Comparison of ENCODE assay signal across 8 mouse cellular contexts in genomic region chr17:65737622-65738021, GRCm38 (mm10). TPM values are rescaled to one million over a fixed set of nuclear protein-coding genes. Genes with fewer than 3 reads are reported as not detected.
A peak's percentile ranks its signal among the peaks of the same experiment; 100 is the strongest.
DNase-seq lines count a peak whose midpoint lies in the region; ATAC-seq and TF ChIP-seq lines count a peak whose summit lies in the region.

No protein-coding gene starts in this region.

- 82% methylated on average over 6 of the region's 6 CpGs for WGBS in lung, embryonic 14.5 days
- 87% methylated on average over 6 of the region's 6 CpGs for WGBS in cerebellum, adult 2 months

- H3K9ac ChIP-seq in MEL (ENCODE audit: control insufficient read depth, low read depth, low read length, poor library complexity, severe bottlenecking) = no peak overlapping the region
- H3K9ac ChIP-seq in lung, embryonic 14.5 days = no peak overlapping the region

- TF ChIP-seq RAD21 in MEL (IDR thresholded peaks at IDR 0.05; ENCODE audit: low read depth, low read length) = no peak

- H3K9me3 ChIP-seq in MEL (replicated peaks; ENCODE audit: insufficient read depth, low read length) = no peaks in the 10 kb centered on the region
- no peaks in the 10 kb centered on the region for H3K9me3 ChIP-seq in lung, embryonic 14.5 days (ENCODE audit: low read depth, low read length)

- H3K4me3 ChIP-seq in MEL (ENCODE audit: control insufficient read depth in 1 of 2, insufficient read depth in 1 of 2, low read depth in 2 of 2, low read length in 2 of 2) = no peak overlapping the region
- no peak overlapping the region for H3K4me3 ChIP-seq in lung, embryonic 14.5 days (ENCODE audit: low read depth, low read length)
- no peak overlapping the region for H3K4me3 ChIP-seq in cerebellum, adult 2 months (replicated peaks; ENCODE audit: insufficient read depth, low read depth, low read length)

- no peak overlapping the region for H3K4me2 ChIP-seq in lung, embryonic 14.5 days

- peak; percentile 47 to 51; a peak in 2 of 4 replicates for ATAC-seq in hematopoietic stem cell, adult 5-6 weeks (replicated peaks in 1 of 2; ENCODE audit: insufficient read depth in 1 of 2, low FRiP score in 2 of 2, low TSS enrichment in 1 of 2, low read depth in 1 of 2, poor library complexity in 2 of 2, severe bottlenecking in 2 of 2)
- ATAC-seq in lung, embryonic 14.5 days (ENCODE audit: insufficient read depth) = no peak

- TF ChIP-seq POLR2A in MEL (IDR thresholded peaks at IDR 0.05; ENCODE audit: control insufficient read depth in 1 of 2, insufficient read depth in 1 of 2, low read depth in 1 of 2, low read length in 2 of 2, poor library complexity in 1 of 2) = no peak
- no peak for TF ChIP-seq POLR2A in cerebellum, adult 2 months (IDR thresholded peaks at IDR 0.05; ENCODE audit: borderline replicate concordance, insufficient read depth, low read length)

- no peaks in the 10 kb centered on the region for H3K4me1 ChIP-seq in MEL (ENCODE audit: control insufficient read depth in 1 of 2, insufficient read depth in 2 of 2, low read length in 2 of 2)
- H3K4me1 ChIP-seq in lung, embryonic 14.5 days (ENCODE audit: insufficient read depth) = no peaks in the 10 kb centered on the region
- H3K4me1 ChIP-seq in cerebellum, adult 2 months (ENCODE audit: control insufficient read depth, insufficient read depth, low read length) = no peaks in the 10 kb centered on the region

- H3K36me3 ChIP-seq in MEL (ENCODE audit: control insufficient read depth in 1 of 2, insufficient read depth in 2 of 2, low read length in 2 of 2) = no peaks in the 10 kb centered on the region; a peak in 1 of 4 replicates
- H3K36me3 ChIP-seq in lung, embryonic 14.5 days (ENCODE audit: insufficient read depth) = no peaks in the 10 kb centered on the region

- no peak overlapping the region; the same call in 1 of the 2 replicates for H3K27ac ChIP-seq in MEL (ENCODE audit: control insufficient read depth, low read depth, low read length)
- no peak overlapping the region for H3K27ac ChIP-seq in lung, embryonic 14.5 days (ENCODE audit: low read depth)
- H3K27ac ChIP-seq in cerebellum, adult 2 months (ENCODE audit: insufficient read depth, low read length) = no peak overlapping the region

- no peak for TF ChIP-seq CTCF in MEL (IDR thresholded peaks at IDR 0.05 in 2 of 3, conservative IDR thresholded peaks at IDR 0.05 in 1 of 3; ENCODE audit: control insufficient read depth in 1 of 3, insufficient read depth in 1 of 3, low read depth in 2 of 3, low read length in 3 of 3, poor library complexity in 1 of 3, severe bottlenecking in 1 of 3)
- TF ChIP-seq CTCF in lung, embryonic 14.5 days (IDR thresholded peaks at IDR 0.05; ENCODE audit: low read depth) = no peak
- TF ChIP-seq CTCF in cerebellum, adult 2 months (IDR thresholded peaks at IDR 0.05; ENCODE audit: borderline replicate concordance, insufficient read depth, low read depth, low read length) = no peak

- peak; percentile 24 for DNase-seq in MEL (ENCODE audit: low read depth, low spot score)
- peak; percentile 55 for DNase-seq in adrenal gland, postnatal 25 days
- DNase-seq in lung, embryonic 14.5 days = peak; percentile 26
- no peak for DNase-seq in right cerebral cortex, postnatal 10 days (ENCODE audit: low spot score in 2 of 2)
- DNase-seq in cerebellum, postnatal 36 days = no peak
- no peak for DNase-seq in ovary, postnatal 10 days (ENCODE audit: low spot score)
- no peak for DNase-seq in cerebellum, adult 2 months

- H3K79me2 ChIP-seq in MEL (ENCODE audit: control insufficient read depth, insufficient read depth, low read length, poor library complexity) = no peaks in the 10 kb centered on the region

- no peaks in the 10 kb centered on the region for H3K27me3 ChIP-seq in MEL (ENCODE audit: control insufficient read depth in 1 of 2, insufficient read depth in 2 of 2, low read length in 2 of 2)
- no peaks in the 10 kb centered on the region for H3K27me3 ChIP-seq in lung, embryonic 14.5 days (ENCODE audit: insufficient read depth, low read length)
- H3K27me3 ChIP-seq in cerebellum, adult 2 months (ENCODE audit: control insufficient read depth, insufficient read depth, low read length) = no peaks in the 10 kb centered on the region

- no peak for TF ChIP-seq EP300 in MEL (IDR thresholded peaks at IDR 0.05; ENCODE audit: low read depth in 1 of 2, low read length in 2 of 2)

TF ChIP-seq in MEL, 35 proteins besides CTCF, POLR2A, EP300 and RAD21:
- no peak for TF ChIP-seq TBP (IDR thresholded peaks at IDR 0.05; ENCODE audit: low read depth, low read length)
- TF ChIP-seq POLR2AphosphoS5 (IDR thresholded peaks at IDR 0.05; ENCODE audit: borderline replicate concordance, low read depth, low read length) = no peak
- no peak for TF ChIP-seq ELF1 (IDR thresholded peaks at IDR 0.05; ENCODE audit: low read depth, low read length)
- no peak for TF ChIP-seq NELFE (IDR thresholded peaks at IDR 0.05; ENCODE audit: low read depth, low read length)
- TF ChIP-seq JUND (IDR thresholded peaks at IDR 0.05; ENCODE audit: low read depth, low read length) = no peak
- TF ChIP-seq TCF12 (IDR thresholded peaks at IDR 0.05; ENCODE audit: low read depth, low read length) = no peak
- no peak for TF ChIP-seq MEF2A (IDR thresholded peaks at IDR 0.05; ENCODE audit: extremely low read depth, insufficient replicate concordance, low read depth, low read length, poor library complexity, severe bottlenecking)
- TF ChIP-seq MAZ (IDR thresholded peaks at IDR 0.05; ENCODE audit: low read depth, low read length) = no peak
- TF ChIP-seq BHLHE40 (IDR thresholded peaks at IDR 0.05; ENCODE audit: borderline replicate concordance, low read depth, low read length) = no peak
- no peak for TF ChIP-seq UBTF (IDR thresholded peaks at IDR 0.05; ENCODE audit: borderline replicate concordance, insufficient read depth, low read depth, low read length)
- TF ChIP-seq MAX (IDR thresholded peaks at IDR 0.05; ENCODE audit: low read length) = no peak

RNA-seq across cellular contexts. Expression of gene Rab31, which starts 34.9 kb away (rescaled TPM):
- 17.9 and 25.7 TPM in 2 replicates for total RNA-seq in MEL (2012; rRNA removed)
- polyA plus RNA-seq in MEL (2012; ENCODE audit: insufficient read depth in 1 of 2, insufficient read length in 2 of 2, low read depth in 1 of 2, low replicate concordance in 2 of 2, missing spikeins in 1 of 2) = 10 to 100 TPM in 1 of 2 experiments, not detected in 1; 23.6 TPM
- total RNA-seq in adrenal gland, postnatal 25 days (2021) = 32.4 and 41.1 TPM in 2 replicates
- 67.1 and 73.0 TPM in 2 replicates for total RNA-seq in hematopoietic stem cell, adult 5-6 weeks (2017)
- 46.7 and 49.4 TPM in 2 replicates for polyA plus RNA-seq in lung, embryonic 14.5 days (2014; fragmentation: Nextera tagmentation; extraction: Ambion mirVana)
- 71.4 and 79.7 TPM in 2 replicates for polyA plus RNA-seq in cerebellum, adult 2 months (2012; rRNA removed)

RNA-seq across cellular contexts. Expression of gene Ppp4r1, which starts 44.8 kb away (rescaled TPM):
- total RNA-seq in MEL (2012; rRNA removed) = 21.8 and 27.4 TPM in 2 replicates
- 100 to 1,000 TPM in 1 of 2 experiments, 10 to 100 TPM in 1; 34.3 to 313 TPM for polyA plus RNA-seq in MEL (2012; ENCODE audit: insufficient read depth in 1 of 2, insufficient read length in 2 of 2, low read depth in 1 of 2, low replicate concordance in 2 of 2, missing spikeins in 1 of 2)
- 70.5 and 80.2 TPM in 2 replicates for total RNA-seq in adrenal gland, postnatal 25 days (2021)
- total RNA-seq in hematopoietic stem cell, adult 5-6 weeks (2017) = 50.5 and 51.6 TPM in 2 replicates
- polyA plus RNA-seq in lung, embryonic 14.5 days (2014; fragmentation: Nextera tagmentation; extraction: Ambion mirVana) = 50.6 and 51.5 TPM in 2 replicates
- 71.5 and 72.9 TPM in 2 replicates for polyA plus RNA-seq in cerebellum, adult 2 months (2012; rRNA removed)

Comparison
In these comparisons a context has a peak if more than half of its experiments do, and no peak if none do; other contexts are left out.
1. DNase-seq: peak in MEL (single experiment), adrenal gland, postnatal 25 days (single experiment) and lung, embryonic 14.5 days (single experiment); none in right cerebral cortex, postnatal 10 days (0 of 2), cerebellum, postnatal 36 days (0 of 2), ovary, postnatal 10 days (single experiment) and cerebellum, adult 2 months (0 of 2).